Mouse (Mus musculus) midbrain, embryonic 11.5 days (tissue): ENCODE results near the gene Ier2. TPM values are rescaled to one million over a fixed set of nuclear protein-coding genes. Genes with fewer than 3 reads are reported as not detected.

Source experiments
- polyA plus RNA-seq: library from polyadenylated mRNA; unstranded; fragments of >200 nt; fragmentation: Nextera tagmentation; extraction: Ambion mirVana; gene quantifications from 2 replicates; pipeline ENCODE4 v1.2.1, GENCODE M21; 2014

The Ier2 gene
- polyA plus RNA-seq, 1 experiment from 2014 or later: 52.9 TPM

Other genes starting within 250 kb of the Ier2 start
- 39.9 and 45.6 TPM in 2 replicates for gene Trmt1, start 23.5 kb upstream of the Ier2 start, polyA plus RNA-seq
- gene Nacc1, start 25.0 kb upstream of the Ier2 start, polyA plus RNA-seq: 18.6 and 21.4 TPM in 2 replicates
- gene Lyl1, start 38.6 kb upstream of the Ier2 start, polyA plus RNA-seq: 5.1 and 6.5 TPM in 2 replicates
- 1.6 and 1.9 TPM in 2 replicates for gene G430095P16Rik, start 60.2 kb upstream of the Ier2 start, polyA plus RNA-seq
- 2.2 and 2.5 TPM in 2 replicates for gene Nfix, start 137.5 kb upstream of the Ier2 start, polyA plus RNA-seq
- 3.9 and 4.6 TPM in 2 replicates for gene Dand5, start 160.0 kb upstream of the Ier2 start, polyA plus RNA-seq
- 37.3 and 37.8 TPM in 2 replicates for gene Gadd45gip1, start 168.7 kb upstream of the Ier2 start, polyA plus RNA-seq
- gene Rad23a, start 177.8 kb upstream of the Ier2 start, polyA plus RNA-seq: 87.7 and 100 TPM in 2 replicates
- gene Calr, start 184.1 kb upstream of the Ier2 start, polyA plus RNA-seq: 708 and 747 TPM in 2 replicates
- 77.4 and 84.4 TPM in 2 replicates for gene Farsa, start 194.1 kb upstream of the Ier2 start, polyA plus RNA-seq
- gene Syce2, start 209.3 kb upstream of the Ier2 start, polyA plus RNA-seq: 53.2 and 58.8 TPM in 2 replicates
- 24.6 and 31.8 TPM in 2 replicates for gene Gcdh, start 231.1 kb upstream of the Ier2 start, polyA plus RNA-seq
- gene Klf1, start 239.1 kb upstream of the Ier2 start, polyA plus RNA-seq: 13.7 and 14.4 TPM in 2 replicates
- gene Dnase2a, start 245.7 kb upstream of the Ier2 start, polyA plus RNA-seq: 4.3 and 4.6 TPM in 2 replicates